Mouse (Mus musculus) G1E (cell line): ENCODE data around the gene Dock2.

ENCODE experiments used
- CTCF ChIP-seq: IDR thresholded peaks from 2 replicates; pipeline ENCODE4 v1.5.1; 2012; ENCODE audit warnings: low read depth, low read length, inconsistent platforms, mixed read lengths
- GATA1 ChIP-seq: IDR thresholded peaks from 2 replicates; pipeline ENCODE4 v1.6.1; 2012; ENCODE audit warnings: borderline replicate concordance, low read length, inconsistent platforms, mixed read lengths
- TAL1 ChIP-seq: conservative IDR thresholded peaks from 2 replicates; pipeline ENCODE4 v1.6.1; 2012; ENCODE audit warnings: low read depth, low read length, inconsistent platforms, mixed read lengths

DNA sequence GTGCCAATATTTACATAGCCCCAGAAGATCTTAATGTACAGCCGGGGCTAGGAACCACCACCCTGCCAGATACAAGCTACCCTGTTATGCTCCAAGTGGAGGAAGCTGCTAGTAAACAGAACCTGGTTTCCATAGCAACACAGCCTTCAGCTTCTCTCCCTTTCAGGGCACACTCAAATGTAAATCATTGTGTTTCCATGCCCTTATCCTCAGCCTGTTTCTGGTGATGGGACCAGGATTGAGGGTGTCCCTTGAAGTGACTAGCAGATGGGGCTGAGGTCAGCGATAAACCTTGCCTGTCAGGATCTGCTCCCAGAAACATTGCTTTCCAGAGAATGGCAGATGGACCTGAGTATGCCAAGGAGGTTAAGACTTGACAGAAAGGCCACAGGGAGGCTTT is 427.6 kb downstream of the Dock2 start:
- no peak for TF ChIP-seq GATA1
- TF ChIP-seq TAL1: no peak
- TF ChIP-seq CTCF: no peak
